Mouse (Mus musculus): Measurements from ENCODE around the gene Nell2.

Gene Nell2

GRCm38 (mm10) chr15:95257131-95257530, 271.2 kb downstream of the Nell2 start:
- no peak for TF ChIP-seq GATA4 (IDR thresholded peaks at IDR 0.05; ENCODE audit: insufficient replicate concordance, low read length)

GRCm38 (mm10) chr15:95245516-95245915, 282.8 kb downstream of the Nell2 start:
- TF ChIP-seq GATA4 (IDR thresholded peaks at IDR 0.05; ENCODE audit: insufficient replicate concordance, low read length) = no peak

DNA sequence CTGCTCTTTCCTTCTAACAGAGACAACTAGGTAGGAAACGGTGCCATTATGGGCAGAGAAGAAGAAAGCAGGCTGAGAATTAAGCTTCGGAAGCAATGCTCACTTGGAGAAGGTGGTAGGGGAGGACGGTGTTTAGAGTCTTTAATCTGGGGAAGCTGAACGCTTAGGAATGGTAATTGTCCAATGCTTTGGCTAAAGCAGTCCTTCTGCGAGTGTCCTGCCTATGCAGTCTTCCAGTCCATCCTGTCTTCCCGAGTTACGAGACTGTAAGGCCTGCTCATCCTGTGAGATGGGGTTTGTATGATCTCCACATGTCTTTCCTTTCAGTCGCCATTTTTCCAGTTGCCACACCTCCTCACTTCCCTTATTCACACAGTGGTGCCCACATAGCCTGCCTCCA, 284.5 kb downstream of the Nell2 start:
- no peak for TF ChIP-seq GATA4 (IDR thresholded peaks at IDR 0.05; ENCODE audit: insufficient replicate concordance, low read length)

DNA sequence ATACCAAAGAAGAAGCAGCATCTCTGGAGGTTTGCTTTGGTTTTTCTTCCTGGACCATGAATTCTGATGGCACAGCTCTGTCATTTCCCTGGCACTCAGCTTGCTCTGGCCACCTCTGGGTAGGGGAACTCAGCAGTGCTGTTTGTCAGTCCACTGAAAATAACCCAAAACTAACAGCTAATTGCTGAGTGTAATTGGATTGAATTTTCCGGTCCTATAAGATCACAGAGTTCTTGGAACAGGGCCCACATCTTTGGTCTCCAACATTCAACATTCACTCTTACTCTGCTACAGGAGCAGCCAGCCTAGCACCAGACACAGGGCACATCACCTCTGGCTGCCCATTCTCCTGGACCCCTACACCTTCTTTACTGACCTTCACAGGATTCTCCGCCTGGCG, 287.2 kb downstream of the Nell2 start:
- no peak for TF ChIP-seq GATA4 (IDR thresholded peaks at IDR 0.05; ENCODE audit: insufficient replicate concordance, low read length)

- TF ChIP-seq GATA4 (IDR thresholded peaks at IDR 0.05; ENCODE audit: insufficient replicate concordance, low read length) = no peak
These were observed 291.9 kb downstream of the Nell2 start for GRCm38 (mm10) chr15:95236509-95236908.

DNA sequence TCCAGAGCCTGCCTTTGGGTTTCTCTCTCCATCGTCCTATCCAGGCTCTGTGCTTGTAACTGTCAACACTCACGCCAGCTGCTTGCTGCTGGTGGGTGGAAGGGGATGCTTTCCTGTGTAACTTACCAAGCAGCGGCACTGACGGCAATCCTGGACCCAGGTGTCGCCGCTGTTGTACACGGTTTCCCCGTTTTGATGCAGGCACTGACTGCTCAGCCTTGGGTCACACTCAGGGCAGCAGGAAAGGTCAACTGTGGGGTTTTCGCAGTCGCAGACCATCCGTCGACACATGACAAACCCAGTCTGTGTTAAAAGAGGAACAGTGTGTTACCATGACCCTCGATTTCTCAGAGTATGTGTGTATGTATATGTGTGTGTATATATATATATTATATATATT, 297.2 kb downstream of the Nell2 start:
- TF ChIP-seq GATA4 (IDR thresholded peaks at IDR 0.05; ENCODE audit: insufficient replicate concordance, low read length) = no peak

DNA sequence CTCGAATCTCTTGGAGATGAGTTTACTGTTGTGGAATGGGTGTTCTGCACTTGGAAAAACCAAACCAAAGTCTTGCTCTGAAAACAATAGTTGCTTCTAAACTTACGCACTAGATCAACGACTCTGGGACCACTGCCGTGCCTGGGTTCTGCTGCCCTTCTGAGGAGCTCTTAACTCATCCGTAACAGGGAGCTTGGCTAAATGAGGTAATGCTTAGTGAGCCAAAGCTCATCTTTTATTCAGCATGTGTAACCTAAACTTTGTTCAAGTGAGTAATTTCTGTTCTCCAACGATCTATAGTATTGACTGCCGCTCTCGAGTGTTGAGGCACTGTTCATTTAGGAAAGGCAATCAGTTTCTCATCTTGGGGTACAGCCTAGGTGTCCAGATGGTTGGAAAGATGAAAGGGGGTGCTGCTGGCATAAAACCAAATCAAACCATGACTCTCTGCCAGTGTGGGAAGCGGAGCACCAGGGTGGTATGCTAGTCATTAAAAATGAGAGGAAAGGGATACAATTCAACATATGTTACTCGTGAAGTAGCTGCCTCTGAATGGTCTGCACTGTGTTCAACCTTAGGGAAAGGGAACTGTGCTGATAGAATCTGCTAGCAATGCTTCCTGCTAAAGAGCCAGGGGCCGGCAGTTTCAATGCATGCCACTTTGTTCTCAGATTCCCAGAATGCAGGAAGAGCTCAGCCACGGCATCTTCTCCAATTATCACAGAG, 311.6 kb downstream of the Nell2 start:
- TF ChIP-seq GATA4 (IDR thresholded peaks at IDR 0.05; ENCODE audit: insufficient replicate concordance, low read length) = no peak

GRCm38 (mm10) chr15:95210551-95210950, 317.8 kb downstream of the Nell2 start:
- TF ChIP-seq GATA4 (IDR thresholded peaks at IDR 0.05; ENCODE audit: insufficient replicate concordance, low read length) = no peak

DNA sequence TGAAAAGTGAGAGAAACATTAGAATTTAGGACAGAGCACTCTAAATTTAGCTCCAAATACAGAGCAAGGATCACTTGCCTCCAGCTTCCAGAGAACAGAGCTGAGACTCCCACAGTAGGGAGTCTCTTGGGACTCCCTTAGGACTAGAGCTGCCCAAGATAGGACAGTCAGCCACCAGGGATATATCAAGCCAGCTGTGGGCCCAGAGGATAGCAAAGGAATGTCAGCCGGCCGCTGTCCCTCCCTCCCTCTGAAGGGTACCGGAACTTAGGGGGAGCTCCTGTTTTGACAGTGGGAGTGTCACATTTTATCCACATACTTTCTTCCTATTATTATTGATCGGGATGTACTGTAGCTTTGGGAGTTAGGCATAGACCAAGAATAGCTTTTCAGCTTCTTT, 319.2 kb downstream of the Nell2 start:
- TF ChIP-seq GATA4 (IDR thresholded peaks at IDR 0.05; ENCODE audit: insufficient replicate concordance, low read length) = no peak

GRCm38 (mm10) chr15:95193661-95194280, 334.6 kb downstream of the Nell2 start:
- TF ChIP-seq GATA4 (IDR thresholded peaks at IDR 0.05; ENCODE audit: insufficient replicate concordance, low read length) = no peak

- TF ChIP-seq GATA4 (IDR thresholded peaks at IDR 0.05; ENCODE audit: insufficient replicate concordance, low read length) = no peak
These were observed 335.4 kb downstream of the Nell2 start for GRCm38 (mm10) chr15:95192951-95193350.

- no peak for TF ChIP-seq GATA4 (IDR thresholded peaks at IDR 0.05; ENCODE audit: insufficient replicate concordance, low read length)
These were observed 342.1 kb downstream of the Nell2 start for GRCm38 (mm10) chr15:95186226-95186625.

DNA sequence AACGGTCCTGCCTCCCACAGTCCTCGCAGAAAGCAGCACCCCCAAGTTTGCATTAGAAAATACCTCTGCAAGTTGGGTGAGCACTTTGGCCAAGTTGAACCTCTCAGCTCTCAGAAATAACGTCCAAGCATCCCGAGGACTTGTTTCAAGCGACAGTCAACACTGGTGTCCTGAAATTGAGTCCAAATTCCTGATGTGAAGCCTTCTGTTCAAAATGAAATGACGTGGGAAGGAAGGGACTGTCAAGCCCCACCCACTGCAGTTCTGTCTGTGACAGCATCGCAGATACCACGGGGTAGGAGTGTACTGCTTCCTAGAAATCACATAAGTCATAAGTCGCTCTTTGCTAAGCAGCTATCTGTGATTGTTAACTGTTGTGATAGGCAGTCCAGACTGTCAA, 342.9 kb downstream of the Nell2 start:
- no peak for TF ChIP-seq GATA4 (IDR thresholded peaks at IDR 0.05; ENCODE audit: insufficient replicate concordance, low read length)

DNA sequence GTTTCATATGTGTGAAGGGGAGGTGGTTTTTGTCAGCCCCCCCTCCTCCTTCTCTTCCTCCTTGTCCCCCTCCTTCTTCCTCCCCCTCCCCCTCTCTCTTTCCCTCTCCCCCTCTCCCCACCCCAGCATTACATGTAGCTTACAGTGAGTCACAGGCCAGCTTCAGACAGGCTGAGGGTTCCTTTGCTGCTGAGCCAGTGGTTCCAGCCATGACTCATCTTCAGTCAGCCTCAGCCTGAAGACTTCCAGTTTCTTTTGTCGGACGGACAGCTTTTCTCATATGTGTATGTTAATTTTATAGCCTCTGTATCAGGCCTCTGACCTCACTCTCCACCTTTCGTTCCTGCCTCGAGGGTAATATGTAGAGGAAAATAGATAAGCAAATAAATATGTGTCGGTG, 344.9 kb downstream of the Nell2 start:
- TF ChIP-seq GATA4 (IDR thresholded peaks at IDR 0.05; ENCODE audit: insufficient replicate concordance, low read length) = no peak

GRCm38 (mm10) chr15:95156828-95157227, 371.5 kb downstream of the Nell2 start:
- no peak for TF ChIP-seq GATA4 (IDR thresholded peaks at IDR 0.05; ENCODE audit: insufficient replicate concordance, low read length)

- TF ChIP-seq GATA4 (IDR thresholded peaks at IDR 0.05; ENCODE audit: insufficient replicate concordance, low read length) = no peak
These were observed 383.2 kb downstream of the Nell2 start for GRCm38 (mm10) chr15:95145118-95145517.

GRCm38 (mm10) chr15:95144131-95144530, 384.2 kb downstream of the Nell2 start:
- TF ChIP-seq GATA4 (IDR thresholded peaks at IDR 0.05; ENCODE audit: insufficient replicate concordance, low read length) = no peak

Measured in liver, adult (tissue).